Mouse (Mus musculus) midbrain, embryonic 10.5 days (tissue): ENCODE measurements around the gene Syngr1. TPM values are rescaled to one million over a fixed set of nuclear protein-coding genes. Genes with fewer than 3 reads are reported as not detected.

Experiments used
- DNase-seq: peaks from one replicate; pipeline ENCODE4 v3.0.0-alpha.2; 2017; ENCODE audit warnings: low spot score
- H3K27ac ChIP-seq: fragments of 300-500 bp; sonication (generic); replicated peaks from 2 replicates; pipeline ENCODE4 v1.5.1; 2016; ENCODE audit warnings: mild to moderate bottlenecking
- H3K27me3 ChIP-seq: fragments of 300-500 bp; sonication (generic); 2 replicates; pipeline ENCODE4 v1.6.1; 2016; ENCODE audit warnings: low read depth, mild to moderate bottlenecking; ENCODE audit not compliant: poor library complexity, severe bottlenecking
- H3K36me3 ChIP-seq: fragments of 300-500 bp; sonication (generic); 2 replicates; pipeline ENCODE4 v1.6.1; 2016; ENCODE audit warnings: mild to moderate bottlenecking, moderate library complexity
- H3K4me1 ChIP-seq: fragments of 300-500 bp; sonication (generic); 2 replicates; pipeline ENCODE4 v1.6.1; 2016
- H3K4me3 ChIP-seq: fragments of 300-500 bp; sonication (generic); 2 replicates; pipeline ENCODE4 v1.5.1; 2016; ENCODE audit warnings: mild to moderate bottlenecking, moderate library complexity
- H3K9me3 ChIP-seq: fragments of 300-500 bp; sonication (generic); replicated peaks from 2 replicates; pipeline ENCODE4 v1.6.1; 2016; ENCODE audit warnings: mild to moderate bottlenecking
- WGBS: fragments of 180-500 bp; shearing (Covaris S2); methylation state at CpG from one replicate; pipeline ENCODE4 v1.1.7; 2016; 5-methylcytosine and 5-hydroxymethylcytosine counted together
- polyA plus RNA-seq: library from polyadenylated mRNA; unstranded; fragments of >200 nt; fragmentation: Nextera tagmentation; extraction: Ambion mirVana; gene quantifications from 2 replicates; pipeline ENCODE4 v1.2.1, GENCODE M21; 2016

Syngr1 gene
- polyA plus RNA-seq, 1 experiment from 2014 or later: 7.7 TPM

DNA sequence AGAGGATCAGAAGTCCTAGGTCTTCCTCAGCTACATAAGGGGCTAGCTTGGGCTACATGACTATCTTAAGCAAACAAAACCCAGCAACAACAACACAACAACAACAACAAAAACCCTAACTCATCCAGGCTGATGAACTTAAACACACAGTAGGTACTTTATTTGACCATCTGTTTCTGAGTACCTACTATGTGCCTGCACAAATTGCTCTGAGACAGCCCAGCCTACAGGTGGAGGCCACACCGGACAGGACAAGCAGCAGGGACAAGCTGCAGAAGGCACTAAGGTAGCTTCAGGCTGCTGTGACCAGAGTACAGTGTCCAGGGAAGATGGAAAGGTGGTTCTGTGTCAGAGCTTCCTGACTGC, 17.9 kb upstream of the Syngr1 start:
- H3K27me3 ChIP-seq: no peaks in the 10 kb centered on the region
- 97% methylated on average over 1 of the region's 1 CpGs for WGBS
- H3K9me3 ChIP-seq: no peaks in the 10 kb centered on the region
- peaks cover 20% of the 10 kb centered on the region for H3K36me3 ChIP-seq
- no peak overlapping the region for H3K4me3 ChIP-seq
- peaks cover 12% of the 10 kb centered on the region for H3K4me1 ChIP-seq
- H3K27ac ChIP-seq: no peak overlapping the region
- DNase-seq: no peak

DNA sequence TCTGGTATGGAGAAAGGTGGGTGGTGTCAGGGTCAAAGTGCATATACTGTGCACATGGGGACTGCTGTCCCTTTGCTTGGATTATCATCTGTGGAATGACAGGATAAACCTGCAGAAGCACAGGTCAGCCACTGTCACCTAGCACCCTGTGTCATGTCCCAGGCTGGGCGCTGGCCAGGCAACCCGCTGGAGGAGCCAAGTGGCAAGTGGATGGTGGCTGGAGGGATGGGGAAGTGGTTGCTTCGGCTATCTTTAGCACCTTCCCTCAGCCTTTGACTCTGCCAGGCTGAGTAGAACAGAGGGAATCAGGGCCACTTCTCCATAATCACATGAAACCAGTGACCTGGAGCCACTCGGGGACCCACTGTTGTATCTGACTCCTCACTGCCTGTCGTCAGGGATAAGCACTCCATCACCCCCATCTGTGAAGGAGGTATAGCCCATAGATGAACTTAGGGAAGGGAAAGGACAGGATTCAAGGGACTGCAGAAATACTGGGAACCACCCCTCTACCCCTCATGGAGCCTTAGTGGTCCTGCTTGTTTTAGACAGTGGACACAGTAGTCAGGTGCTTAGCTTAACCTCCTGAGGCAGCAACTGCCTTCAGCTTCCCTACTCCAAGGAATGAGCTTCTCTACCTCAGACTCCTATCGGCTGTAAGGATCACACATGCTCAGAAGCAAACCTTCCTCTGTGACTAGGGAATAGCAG, 16.3 kb upstream of the Syngr1 start:
- Histone ChIP-seq H3K4me1 (peaks cover 19% of the 10 kb centered on the region), H3K4me3 (no peak overlapping the region), H3K36me3 (peaks cover 35% of the 10 kb centered on the region), H3K27ac (0 out of 2 replicates have a peak overlapping the region, but pooled peaks have one; percentile 3), H3K27me3 (no peaks in the 10 kb centered on the region), H3K9me3 (no peaks in the 10 kb centered on the region)
- no peak for DNase-seq
- WGBS: 80% methylated on average over 6 of the region's 6 CpGs

DNA sequence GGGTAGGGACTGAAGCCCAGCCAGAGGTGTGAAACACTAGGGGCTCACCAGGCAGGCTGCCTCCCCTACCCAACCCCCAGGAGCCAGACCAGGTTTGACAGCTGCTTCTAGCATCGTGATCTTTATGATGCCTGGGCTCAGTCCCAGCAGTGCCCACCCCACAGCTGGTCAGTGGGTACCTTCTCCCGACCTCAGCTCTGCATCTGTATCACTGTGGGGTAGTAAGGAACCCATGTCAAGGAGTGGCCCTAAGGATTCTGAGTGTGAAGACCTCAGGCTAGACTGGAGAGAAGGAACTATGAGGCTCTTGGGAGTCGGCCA, 15.8 kb upstream of the Syngr1 start:
- Histone ChIP-seq H3K27me3 (no peaks in the 10 kb centered on the region), H3K4me3 (no peak overlapping the region), H3K36me3 (peaks cover 41% of the 10 kb centered on the region), H3K4me1 (peaks cover 24% of the 10 kb centered on the region), H3K27ac (no peak overlapping the region), H3K9me3 (no peaks in the 10 kb centered on the region)
- 59% methylated on average over 3 of the region's 3 CpGs for WGBS
- DNase-seq: no peak

DNA sequence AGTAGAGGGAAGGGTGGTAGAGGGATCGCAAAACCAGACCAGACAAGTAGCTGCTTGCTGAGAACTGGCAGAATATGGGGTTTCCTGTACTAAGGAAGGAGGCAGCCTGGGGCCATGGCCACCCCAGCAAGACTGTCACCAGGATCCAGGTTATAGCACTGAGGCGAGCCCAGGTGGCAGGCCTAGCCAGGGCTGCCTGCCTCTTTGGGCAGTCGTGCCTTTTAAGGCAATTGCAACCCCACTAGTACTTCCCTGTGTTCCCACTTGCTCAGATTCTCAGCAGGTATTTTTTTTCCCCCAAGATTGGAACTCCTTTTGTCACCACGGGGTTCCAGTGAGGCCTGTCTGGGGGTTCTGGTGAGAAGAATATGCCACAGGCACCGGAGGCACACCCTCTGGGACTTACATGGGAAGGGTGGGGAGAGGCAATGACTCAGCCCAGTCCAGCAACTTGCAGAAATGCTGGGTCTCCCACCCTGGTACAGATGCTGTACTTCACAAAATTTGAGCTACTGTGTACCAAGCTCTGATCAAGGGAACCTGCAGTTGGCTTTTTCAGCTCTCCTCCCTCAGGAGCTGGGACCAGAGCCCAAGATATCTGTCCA, 15.3 kb upstream of the Syngr1 start:
- WGBS: 30% methylated on average over 5 of the region's 5 CpGs
- peaks cover 46% of the 10 kb centered on the region for H3K36me3 ChIP-seq
- H3K9me3 ChIP-seq: no peaks in the 10 kb centered on the region
- DNase-seq: peak; percentile 26
- no peak overlapping the region for H3K4me3 ChIP-seq
- no peaks in the 10 kb centered on the region for H3K27me3 ChIP-seq
- peaks cover 29% of the 10 kb centered on the region for H3K4me1 ChIP-seq
- no peak overlapping the region for H3K27ac ChIP-seq

DNA sequence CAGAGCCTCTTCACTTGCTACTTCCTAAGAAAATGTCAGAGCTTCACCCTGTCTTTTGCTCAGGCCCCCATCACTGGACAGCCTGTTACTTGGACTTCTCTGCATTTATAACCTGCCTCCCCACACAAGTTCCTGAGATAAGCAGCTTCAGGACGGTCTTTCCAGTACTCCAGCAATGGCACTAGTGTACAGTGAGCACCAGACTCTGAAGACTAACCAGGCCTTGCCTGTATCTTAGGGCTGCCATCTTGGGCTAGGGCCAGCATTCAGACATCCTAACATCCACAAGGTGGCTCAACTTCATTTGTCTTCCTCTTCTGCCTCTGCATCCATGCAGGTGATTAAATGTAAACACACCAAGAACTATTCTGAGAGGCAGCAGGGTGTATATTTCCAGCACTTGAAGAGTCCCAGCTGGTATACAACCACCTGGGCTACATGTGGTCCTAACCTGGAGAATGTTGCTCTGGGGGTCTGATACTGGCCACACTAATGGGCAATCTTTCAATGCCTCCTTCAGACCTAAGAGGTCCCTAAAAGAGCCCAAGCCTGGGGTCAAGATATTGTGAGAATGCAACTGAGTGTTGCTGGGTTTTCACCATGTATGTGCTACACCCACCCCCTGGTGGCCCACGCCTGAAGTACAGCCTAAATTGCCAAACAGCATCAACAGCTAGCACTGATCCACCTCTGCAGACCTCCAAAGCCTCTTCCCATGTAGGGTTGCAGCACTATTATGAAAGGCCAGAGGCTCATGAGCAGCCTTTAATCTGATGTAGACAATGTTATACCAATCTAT, 14.6 kb upstream of the Syngr1 start:
- H3K36me3 ChIP-seq: peaks cover 53% of the 10 kb centered on the region
- H3K27me3 ChIP-seq: no peaks in the 10 kb centered on the region
- H3K4me1 ChIP-seq: peaks cover 34% of the 10 kb centered on the region
- no peaks in the 10 kb centered on the region for H3K9me3 ChIP-seq
- no peak overlapping the region for H3K27ac ChIP-seq
- 2% methylated on average over 2 of the region's 2 CpGs for WGBS
- peak; percentile 79 for DNase-seq
- H3K4me3 ChIP-seq: no peak overlapping the region

DNA sequence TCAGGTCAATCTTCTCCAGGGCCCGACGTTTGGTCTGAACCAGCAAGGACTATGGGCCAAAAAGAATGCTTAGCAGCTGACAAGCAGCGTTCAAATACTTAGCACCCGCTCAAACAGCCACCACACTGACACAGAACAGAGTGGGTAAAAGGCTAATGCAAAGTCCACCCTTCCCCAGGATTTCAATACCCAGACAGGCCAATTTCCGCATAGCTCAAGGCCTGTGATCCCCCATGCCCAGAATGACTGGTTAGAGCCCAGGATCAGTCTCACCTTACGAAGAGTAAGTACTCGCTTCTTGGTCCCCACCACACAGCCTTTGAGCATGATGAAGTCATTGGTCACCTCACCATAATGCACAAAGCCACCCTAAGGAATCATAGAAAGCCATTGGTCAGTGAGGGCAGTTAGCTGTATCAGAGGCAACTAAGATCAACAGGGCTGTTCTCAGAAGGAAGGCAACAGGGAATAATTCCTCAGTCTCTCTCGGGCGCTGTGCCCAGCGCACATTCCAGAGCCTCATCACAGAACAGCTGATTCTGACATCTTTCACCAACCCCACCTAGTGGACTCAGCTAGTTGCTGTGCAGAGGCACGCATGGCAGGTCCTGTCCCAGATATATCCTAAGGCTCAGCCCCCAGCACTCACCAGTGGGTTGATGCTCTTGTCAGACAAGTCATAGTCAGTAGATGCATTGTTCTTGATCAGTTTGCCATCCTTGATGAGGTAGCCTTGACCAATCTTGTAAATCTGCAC, 12.9 kb upstream of the Syngr1 start:
- DNase-seq: no peak
- no peaks in the 10 kb centered on the region for H3K27me3 ChIP-seq
- peaks cover 63% of the 10 kb centered on the region for H3K36me3 ChIP-seq
- 80% methylated on average over 11 of the region's 11 CpGs for WGBS
- H3K4me1 ChIP-seq: peaks cover 34% of the 10 kb centered on the region
- H3K4me3 ChIP-seq: no peak overlapping the region
- H3K27ac ChIP-seq: no peak overlapping the region
- H3K9me3 ChIP-seq: no peaks in the 10 kb centered on the region

DNA sequence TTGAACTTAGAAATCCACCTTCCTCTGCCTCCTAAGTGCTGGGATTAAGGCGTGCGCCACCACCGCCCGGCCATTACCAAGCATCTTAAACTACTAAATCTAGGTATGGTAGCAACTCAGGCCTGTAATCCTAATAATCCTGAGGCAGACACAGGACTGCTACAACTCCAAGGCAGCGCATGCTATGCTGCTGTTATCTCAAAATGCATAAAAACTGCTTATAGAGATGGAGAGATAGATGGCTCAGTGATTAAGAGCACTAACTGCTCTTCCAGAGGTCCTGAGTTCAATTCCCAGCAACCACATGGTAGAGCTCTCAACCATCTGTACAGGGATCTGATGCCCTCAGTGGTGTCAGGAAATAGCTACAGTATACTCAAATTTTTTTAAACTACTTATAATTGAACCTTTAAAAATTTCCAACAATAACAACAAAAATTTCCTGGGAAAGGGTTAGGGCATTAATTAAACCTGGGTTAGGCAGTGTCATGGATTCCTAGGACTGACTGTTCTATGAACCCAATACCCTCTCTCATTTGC, 11.9 kb upstream of the Syngr1 start:
- peaks cover 37% of the 10 kb centered on the region for H3K4me1 ChIP-seq
- H3K27ac ChIP-seq: no peak overlapping the region
- H3K4me3 ChIP-seq: peak overlapping the region; percentile 24
- 90% methylated on average over 5 of the region's 5 CpGs for WGBS
- DNase-seq: no peak
- peaks cover 63% of the 10 kb centered on the region for H3K36me3 ChIP-seq
- H3K9me3 ChIP-seq: no peaks in the 10 kb centered on the region
- no peaks in the 10 kb centered on the region for H3K27me3 ChIP-seq

DNA sequence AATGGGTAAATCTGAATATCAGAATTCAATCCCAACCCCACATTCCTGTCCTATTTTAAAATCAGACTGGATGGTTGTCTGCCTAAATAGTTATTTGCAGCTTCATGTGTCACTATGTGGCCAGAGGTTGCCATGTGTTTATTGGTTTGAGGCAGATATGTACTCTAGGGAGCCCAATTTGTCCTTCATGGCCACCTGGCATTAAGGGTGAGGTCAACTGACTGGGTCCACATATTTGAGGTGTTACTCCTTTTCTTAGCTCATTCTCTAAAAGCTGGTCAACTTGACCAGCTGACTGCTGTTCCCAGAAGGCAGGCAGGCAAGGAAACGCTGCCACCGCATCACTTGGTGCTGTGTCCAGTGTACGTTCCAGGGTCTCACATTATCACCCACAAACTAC, 11.2 kb upstream of the Syngr1 start:
- Histone ChIP-seq H3K4me3 (peak overlapping the region; percentile 24; the same call in 1 of the 2 replicates), H3K36me3 (peaks cover 63% of the 10 kb centered on the region), H3K27me3 (no peaks in the 10 kb centered on the region), H3K9me3 (no peaks in the 10 kb centered on the region), H3K27ac (no peak overlapping the region), H3K4me1 (peaks cover 37% of the 10 kb centered on the region)
- 91% methylated on average over 3 of the region's 3 CpGs for WGBS
- DNase-seq: no peak

DNA sequence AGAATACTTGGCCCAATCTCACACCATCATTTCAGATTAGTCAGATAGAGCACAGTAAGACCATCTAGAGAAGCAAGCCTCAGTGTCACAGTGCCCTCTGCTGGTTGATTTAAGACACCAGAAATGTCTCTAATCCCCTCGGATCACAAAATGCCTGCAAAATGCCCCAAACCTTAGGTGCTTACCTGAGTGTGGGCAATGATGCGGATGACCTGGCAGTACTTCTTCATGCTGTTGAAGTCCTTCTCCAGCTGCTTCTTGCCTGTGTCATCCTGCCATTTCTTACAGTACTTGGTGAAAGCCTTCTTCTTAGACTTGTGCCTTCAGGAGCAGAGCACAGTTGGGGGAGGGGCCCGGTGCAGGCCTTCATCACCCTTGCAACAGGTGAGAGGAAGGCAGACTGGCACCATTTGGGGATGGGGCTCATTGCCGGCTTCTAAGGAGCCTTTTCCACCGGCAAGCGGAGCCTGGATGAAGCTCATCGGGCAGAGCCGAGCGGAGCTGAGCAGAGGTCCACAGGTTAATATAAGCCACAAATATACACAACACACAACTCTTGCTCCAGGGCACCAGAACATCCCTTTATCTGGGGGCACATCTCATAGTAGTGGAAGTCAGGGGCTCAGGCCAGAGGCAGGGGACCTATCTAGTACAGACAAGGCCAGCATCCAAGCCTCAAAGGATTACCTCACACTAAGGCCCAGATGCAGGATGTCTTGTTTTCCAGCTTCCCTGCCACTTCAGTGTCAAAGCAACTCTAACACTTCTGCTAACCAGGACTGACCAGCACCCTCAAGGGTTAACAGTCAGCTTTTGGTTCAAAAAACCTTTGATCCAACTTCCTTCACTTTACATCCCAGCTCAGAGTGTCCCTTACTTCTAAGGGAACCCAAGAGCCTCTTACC, 10.2 kb upstream of the Syngr1 start:
- Histone ChIP-seq H3K36me3 (peaks cover 63% of the 10 kb centered on the region), H3K9me3 (no peaks in the 10 kb centered on the region), H3K4me3 (peak overlapping the region; percentile 89), H3K4me1 (peaks cover 37% of the 10 kb centered on the region), H3K27ac (peak overlapping the region; percentile 97), H3K27me3 (no peaks in the 10 kb centered on the region)
- WGBS: 69% methylated on average over 9 of the region's 9 CpGs
- DNase-seq: peak; percentile 45

DNA sequence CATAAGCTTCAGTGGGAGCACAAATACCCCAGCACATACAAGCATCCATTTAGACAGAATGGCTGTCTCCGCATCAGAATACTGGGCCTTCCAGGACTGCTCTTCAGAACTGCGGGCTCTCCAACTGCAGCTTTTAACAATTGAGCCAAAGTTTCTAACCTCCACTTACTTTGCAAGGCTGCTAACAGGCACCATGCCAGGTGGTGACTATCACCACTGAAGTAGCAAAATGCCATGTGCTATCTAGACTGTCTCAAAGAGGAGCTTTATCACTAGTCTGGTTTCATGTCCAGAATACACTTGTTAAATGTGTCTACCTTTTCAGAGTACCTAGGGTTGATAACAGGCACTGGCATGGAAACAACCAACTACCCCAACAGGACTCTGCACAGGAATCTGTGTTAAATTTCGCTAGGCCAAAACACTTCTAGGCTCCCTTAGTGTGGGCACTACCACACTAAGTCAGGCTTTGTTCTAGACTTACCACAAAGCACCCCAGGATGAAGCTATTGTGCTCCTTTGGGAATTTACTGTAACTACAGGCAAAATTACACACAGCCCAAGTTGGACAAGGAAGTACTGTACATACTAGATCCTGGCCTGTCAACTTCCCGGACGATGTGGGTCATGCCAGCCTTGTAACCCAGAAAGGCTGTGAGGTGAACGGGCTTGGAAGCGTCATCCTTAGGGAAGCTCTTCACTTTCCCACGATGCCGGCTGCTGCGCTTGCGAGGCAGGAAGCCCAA, 9.2 kb upstream of the Syngr1 start:
- DNase-seq: no peak
- H3K27ac ChIP-seq: peak overlapping the region; percentile 97
- WGBS: 9% methylated on average over 11 of the region's 11 CpGs
- no peaks in the 10 kb centered on the region for H3K9me3 ChIP-seq
- H3K36me3 ChIP-seq: peaks cover 55% of the 10 kb centered on the region
- H3K27me3 ChIP-seq: no peaks in the 10 kb centered on the region
- H3K4me3 ChIP-seq: peak overlapping the region; percentile 89
- H3K4me1 ChIP-seq: peaks cover 37% of the 10 kb centered on the region

DNA sequence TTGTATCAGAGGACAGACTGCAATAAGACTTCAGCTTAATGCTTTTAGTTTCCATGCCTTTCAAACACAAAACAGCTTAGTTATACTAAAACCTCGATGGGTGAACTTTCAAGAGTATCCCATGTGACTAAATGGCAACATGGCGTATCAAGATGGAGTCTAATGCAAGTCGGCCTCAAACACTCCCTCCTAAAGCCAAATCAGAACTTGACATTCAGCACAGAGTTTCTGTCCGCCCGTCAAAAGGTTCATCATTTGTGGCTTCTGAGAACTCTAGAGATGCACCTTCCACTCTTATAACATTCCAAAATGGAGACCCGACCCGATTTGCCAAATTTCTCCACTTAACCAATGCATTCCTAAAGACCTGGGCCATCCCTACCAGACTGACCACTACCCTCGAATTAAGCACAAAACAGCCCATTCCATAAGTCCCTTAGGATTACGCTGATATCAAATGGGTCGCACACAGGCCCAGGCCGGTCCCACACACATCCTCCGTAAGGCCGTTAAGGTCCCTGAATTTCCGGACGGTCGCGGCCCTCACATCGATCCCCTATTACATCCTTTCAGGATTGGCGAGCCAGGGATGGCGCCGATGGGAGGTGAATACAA, 8.4 kb upstream of the Syngr1 start:
- Histone ChIP-seq H3K9me3 (no peaks in the 10 kb centered on the region), H3K36me3 (peaks cover 48% of the 10 kb centered on the region), H3K27ac (peak overlapping the region; percentile 97), H3K4me3 (peak overlapping the region; percentile 89), H3K27me3 (no peaks in the 10 kb centered on the region), H3K4me1 (peaks cover 37% of the 10 kb centered on the region)
- under 1% methylated on average over 21 of the region's 21 CpGs for WGBS
- DNase-seq: no peak
